Mouse (Mus musculus) spleen, adult 10 weeks (tissue): ENCODE results near the gene Gm21671. TPM values are rescaled to one million over a fixed set of nuclear protein-coding genes. Genes with fewer than 3 reads are reported as not detected.

ENCODE experiments used
- polyA plus RNA-seq: library from polyadenylated mRNA; stranded (reverse); fragments of 350-450 nt; fragmentation: Illumina TruSeq; extraction: RNeasy Lipid Tissue Mini Kit (QIAGEN cat#74804); gene quantifications from one replicate; pipeline ENCODE4 v1.2.3, GENCODE M21; 2015; ENCODE audit warnings: low replicate concordance; ENCODE audit not compliant: insufficient read depth

The Gm21671 gene
- polyA plus RNA-seq, result not detected

DNA sequence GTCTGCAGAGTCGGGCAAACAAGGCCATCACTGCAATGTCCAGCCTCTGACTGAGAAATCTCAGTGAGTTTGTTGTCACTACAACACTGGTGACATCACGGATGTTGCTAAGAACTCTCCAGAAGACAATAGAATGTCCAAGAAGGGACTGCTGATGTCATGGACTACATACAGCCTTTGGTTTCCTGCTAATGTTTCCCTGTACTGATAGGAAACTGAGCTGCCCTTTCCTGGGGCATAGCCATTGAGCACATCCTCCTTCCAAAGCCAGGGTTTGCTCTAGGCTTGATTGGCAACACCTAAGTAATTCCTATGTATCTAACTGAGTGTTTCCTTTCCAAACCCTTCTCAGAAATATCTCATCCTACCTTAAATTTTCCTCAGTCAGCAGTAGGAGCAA lies at the start of gene Gm21671:
Gene Gm21671, minus strand, starts transcription at position 101 of the 400 bp plus-strand sequence.

DNA sequence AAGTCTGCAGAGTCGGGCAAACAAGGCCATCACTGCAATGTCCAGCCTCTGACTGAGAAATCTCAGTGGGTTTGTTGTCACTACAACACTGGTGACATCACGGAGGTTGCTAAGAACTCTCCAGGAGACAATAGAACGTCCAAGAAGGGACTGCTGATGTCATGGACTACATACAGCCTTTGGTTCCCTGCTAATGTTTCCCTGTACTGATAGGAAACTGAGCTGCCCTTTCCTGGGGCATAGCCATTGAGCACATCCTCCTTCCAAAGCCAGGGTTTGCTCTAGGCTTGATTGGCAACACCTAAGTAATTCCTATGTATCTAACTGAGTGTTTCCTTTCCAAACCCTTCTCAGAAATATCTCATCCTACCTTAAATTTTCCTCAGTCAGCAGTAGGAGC lies 34.3 kb upstream of the Gm21671 start, which contains the start of gene Gm21698:
Gene Gm21698, minus strand, starts transcription at position 101 of the 400 bp plus-strand sequence.

DNA sequence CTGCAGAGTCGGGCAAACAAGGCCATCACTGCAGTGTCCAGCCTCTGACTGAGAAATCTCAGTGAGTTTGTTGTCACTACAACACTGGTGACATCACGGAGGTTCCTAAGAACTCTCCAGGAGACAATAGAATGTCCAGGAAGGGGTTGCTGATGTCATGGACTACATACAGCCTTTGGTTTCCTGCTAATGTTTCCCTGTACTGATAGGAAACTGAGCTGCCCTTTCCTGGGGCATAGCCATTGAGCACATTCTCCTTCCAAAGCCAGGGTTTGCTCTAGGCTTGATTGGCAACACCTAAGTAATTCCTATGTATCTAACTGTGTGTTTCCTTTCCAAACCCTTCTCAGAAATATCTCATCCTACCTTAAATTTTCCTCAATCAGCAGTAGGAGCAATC lies 18.3 kb upstream of the Gm21671 start, which contains the start of gene Gm21680:
Gene Gm21680, minus strand, starts transcription at position 101 of the 400 bp plus-strand sequence.

DNA sequence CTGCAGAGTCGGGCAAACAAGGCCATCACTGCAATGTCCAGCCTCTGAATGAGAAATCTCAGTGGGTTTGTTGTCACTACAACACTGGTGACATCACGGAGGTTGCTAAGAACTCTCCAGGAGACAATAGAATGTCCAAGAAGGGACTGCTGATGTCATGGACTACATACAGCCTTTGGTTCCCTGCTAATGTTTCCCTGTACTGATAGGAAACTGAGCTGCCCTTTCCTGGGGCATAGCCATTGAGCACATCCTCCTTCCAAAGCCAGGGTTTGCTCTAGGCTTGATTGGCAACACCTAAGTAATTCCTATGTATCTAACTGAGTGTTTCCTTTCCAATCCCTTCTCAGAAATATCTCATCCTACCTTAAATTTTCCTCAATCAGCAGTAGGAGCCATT lies 11.9 kb downstream of the Gm21671 start, which contains the start of gene Gm21663:
Gene Gm21663, minus strand, starts transcription at position 101 of the 400 bp plus-strand sequence.

Other genes starting within 250 kb of the Gm21671 start
- gene Xrcc2, start 248.6 kb downstream of the Gm21671 start, polyA plus RNA-seq, result 5.7 TPM
- gene Actr3b, start 194.4 kb downstream of the Gm21671 start, polyA plus RNA-seq, result 2.5 TPM
- gene Gm21663, start 12.0 kb downstream of the Gm21671 start, polyA plus RNA-seq, result not detected
- not detected for gene Gm21680, start 18.2 kb upstream of the Gm21671 start, polyA plus RNA-seq
- not detected for gene Gm21698, start 34.2 kb upstream of the Gm21671 start, polyA plus RNA-seq
- gene Gm1979, start 50.4 kb upstream of the Gm21671 start, polyA plus RNA-seq, result not detected
- gene Gm5862, start 68.5 kb upstream of the Gm21671 start, polyA plus RNA-seq, result not detected
- not detected for gene Speer4a, start 85.1 kb upstream of the Gm21671 start, polyA plus RNA-seq
- not detected for gene Gm7347, start 104.2 kb upstream of the Gm21671 start, polyA plus RNA-seq
- not detected for gene Gm10471, start 134.9 kb upstream of the Gm21671 start, polyA plus RNA-seq
- not detected for gene 5031410I06Rik, start 150.9 kb upstream of the Gm21671 start, polyA plus RNA-seq
- not detected for gene Gm10220, start 167.0 kb upstream of the Gm21671 start, polyA plus RNA-seq